Mouse (Mus musculus) lung, postnatal 14 days (tissue): ENCODE results near the gene Ank2.

ENCODE experiments used
- DNase-seq: peaks from one replicate; pipeline ENCODE4 v3.0.0; 2021

Ank2 gene

GRCm38 (mm10) chr3:127012525-127012924 lies 486.6 kb downstream of the Ank2 start:
- peak; percentile 43 for DNase-seq

DNA sequence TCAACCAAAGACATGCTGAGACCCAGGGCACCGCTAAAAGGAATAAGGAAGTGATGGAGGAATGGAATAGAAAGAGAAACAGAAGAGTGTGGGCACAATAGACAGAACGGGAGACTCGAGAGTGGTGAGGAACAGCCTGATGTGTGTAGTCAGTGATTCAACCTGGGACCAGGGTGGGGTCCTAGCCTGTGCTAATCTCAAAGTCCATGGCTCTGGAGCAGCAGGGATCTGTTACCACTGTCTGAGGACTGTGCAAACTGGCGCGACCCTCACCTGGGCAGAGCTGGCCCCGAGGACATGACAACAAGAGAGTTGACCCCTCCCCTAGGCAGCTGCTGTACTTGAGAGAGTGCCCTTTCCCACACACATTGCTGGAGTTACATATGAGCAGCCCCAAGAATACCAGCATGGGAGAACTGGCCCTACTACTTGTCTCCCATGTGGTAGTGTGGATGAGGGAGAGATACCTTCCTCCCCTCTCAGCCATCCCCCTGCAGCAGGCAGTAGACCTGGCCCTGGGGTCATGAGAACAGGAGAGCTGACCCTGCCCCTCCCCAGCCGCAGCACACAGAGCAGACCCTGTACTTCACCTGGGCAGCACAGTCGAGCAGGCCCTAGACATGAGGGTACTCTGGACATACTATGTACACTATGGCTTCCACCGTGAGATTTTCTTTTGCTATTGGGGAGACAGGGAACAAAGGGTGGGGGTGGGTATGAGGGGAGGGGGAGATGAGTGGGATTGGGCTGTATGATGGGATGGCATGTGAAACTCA lies 493.1 kb downstream of the Ank2 start:
- DNase-seq = no peak

- DNase-seq = no peak
These were observed 494.1 kb downstream of the Ank2 start for GRCm38 (mm10) chr3:127004860-127005633.

DNA sequence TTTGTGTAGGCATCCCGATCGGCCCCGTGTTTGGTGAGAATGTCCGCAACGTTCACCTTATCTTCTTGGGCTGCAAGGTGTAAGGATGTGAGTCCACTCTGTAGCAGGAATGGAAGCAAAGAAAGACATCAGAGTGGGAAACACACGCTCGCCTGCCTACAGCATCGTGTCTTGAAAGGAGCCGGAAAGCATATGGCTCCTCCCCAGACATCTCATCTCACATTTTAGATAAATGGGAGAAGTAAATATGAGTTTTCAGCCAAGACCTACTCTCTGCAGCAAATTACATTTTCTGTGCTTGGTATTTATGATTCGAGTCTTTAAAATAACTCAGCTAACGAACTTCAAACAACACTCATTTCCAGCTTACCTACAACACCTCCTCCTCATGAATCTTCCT lies 495.2 kb downstream of the Ank2 start:
- DNase-seq = no peak

DNA sequence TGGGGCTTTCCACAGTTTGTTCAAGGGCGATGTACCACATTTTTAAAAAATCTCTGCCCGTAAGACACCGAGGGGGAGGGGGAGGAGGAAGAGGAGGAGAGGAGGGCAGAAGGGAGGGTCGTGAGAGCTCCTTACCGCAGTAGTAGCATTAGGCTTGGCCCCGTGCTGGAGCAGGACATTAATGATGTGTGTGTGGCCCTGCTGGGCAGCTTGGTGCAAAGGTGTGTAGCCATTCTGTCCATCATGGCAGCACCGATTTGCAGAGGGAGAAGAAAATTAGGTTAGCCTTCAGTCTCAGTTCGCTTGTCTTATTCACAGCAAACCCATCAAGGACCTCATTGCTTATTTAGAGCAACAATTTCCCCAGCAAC lies 500.4 kb downstream of the Ank2 start:
- no peak for DNase-seq

DNA sequence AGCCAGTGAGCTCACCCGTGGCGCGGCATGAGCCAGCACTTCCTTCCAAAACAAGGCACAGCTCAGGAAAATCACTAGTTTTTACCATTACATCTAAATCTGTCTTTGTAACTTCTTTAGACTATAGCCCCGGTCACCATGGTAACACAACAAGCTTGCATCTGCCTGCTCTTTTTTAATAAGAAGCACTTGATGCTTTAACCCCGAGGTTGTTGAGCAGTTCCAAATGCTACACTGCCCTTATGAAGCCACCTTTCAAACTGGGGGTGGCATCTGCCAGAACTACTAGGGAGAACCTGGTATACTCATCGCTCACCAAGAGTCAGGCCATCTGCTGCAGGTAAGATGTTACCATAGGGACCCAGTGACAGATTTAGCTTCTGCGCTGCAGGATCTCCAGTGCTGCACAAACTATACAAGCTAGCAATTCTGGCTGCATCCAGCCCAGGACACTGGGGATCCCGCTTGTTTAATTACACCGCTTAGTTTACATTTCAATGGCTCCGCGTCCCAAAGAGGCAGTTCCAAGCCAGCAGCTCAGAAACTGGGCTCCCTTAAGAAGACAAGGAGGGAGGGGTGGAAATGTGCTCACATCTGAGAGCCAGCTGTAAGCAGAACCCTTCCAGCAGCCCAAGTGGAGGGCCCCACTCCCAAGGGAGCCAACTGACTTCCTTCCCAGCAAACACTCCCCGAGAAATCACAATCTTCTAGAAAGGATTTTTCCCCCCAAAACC lies 501.0 kb downstream of the Ank2 start:
- DNase-seq = peak; percentile 21

DNA sequence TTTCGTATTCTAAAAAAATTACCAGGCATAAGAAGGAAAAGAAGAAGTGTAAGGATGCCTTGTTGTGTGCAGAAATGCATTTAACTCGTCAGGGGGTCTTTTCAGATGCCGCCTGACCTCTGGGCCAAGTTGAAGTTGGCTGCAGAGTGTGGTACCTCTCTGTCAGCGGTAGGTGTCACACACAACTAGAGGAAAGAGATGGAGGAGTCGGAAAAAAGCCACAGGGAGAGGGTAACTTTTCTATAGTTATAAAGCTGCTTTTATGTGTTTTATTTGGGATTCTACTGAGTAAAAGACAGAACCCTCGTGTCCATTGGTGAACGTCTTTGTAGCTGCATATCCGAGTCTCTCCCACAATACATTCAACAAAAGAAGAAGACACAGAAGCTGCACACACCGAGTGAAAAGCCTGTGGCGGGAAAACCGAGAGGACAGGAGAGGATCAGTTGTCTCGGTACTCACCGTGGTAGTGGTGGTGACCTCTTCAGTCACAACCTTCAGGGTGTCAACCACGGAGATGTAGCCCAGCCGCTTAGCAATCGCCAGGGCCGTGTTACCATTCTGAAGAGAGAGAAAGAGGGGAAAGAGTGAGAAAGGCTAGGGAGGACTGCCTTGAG lies 501.7 kb downstream of the Ank2 start:
- no peak for DNase-seq

DNA sequence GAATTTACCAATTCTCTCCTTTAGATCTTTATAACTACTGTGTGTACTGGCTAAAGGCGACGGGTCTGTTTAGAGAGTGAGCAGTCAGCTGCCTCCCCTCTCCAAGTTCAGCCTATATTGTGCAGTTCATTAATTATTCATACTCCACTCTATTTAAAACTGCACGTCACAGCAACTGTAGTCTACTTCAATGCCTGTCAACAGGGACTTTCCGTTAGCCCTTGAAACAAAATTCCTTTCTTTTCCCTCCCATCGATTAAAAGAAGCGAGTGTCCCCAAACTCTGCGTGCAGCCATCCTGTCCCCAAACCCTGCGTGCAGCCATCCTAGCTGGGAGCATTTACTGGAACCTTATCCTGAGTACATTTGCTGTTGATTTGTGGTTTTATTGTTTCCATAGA lies 502.4 kb downstream of the Ank2 start:
- DNase-seq = no peak

DNA sequence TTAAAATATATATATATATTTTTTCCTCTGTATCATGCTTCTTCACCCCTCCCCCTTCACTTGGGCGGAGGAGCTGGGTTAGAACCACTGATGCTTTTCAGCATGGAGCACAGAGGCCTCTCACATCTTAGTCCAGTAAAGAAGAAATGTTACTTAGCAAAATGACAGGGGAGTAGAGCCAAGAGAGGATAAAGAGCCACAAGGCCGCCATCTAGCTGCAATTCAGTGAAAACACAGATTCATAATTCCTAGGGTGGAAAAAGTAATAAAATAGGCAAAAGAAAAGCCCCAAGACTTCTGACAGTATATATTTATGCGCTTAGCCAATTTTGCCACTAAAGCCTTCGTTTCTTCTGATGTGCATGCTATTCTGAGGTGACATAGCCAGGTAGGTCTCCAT lies 503.2 kb downstream of the Ank2 start:
- no peak for DNase-seq

- no peak for DNase-seq
These were observed 505.0 kb downstream of the Ank2 start for GRCm38 (mm10) chr3:126994149-126994548.

GRCm38 (mm10) chr3:126989936-126990335 lies 509.2 kb downstream of the Ank2 start:
- no peak for DNase-seq

DNA sequence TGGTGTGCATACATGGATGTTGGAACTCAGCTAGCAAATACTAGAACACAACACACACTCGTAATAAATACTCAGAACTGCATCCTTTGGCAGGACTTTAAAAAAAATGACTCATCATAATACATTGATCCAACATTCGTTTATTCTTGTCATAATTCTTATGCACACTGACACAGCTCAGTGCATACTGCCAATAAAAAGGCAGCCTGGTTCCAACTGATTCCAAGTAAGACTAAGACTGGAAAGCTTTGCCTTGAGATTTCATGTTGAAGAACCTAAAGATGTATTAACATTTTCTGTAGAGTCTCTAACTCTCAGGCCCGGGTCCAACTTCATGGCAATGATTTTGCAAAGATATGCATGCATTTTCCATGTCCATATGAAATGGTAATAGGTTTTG lies 512.5 kb downstream of the Ank2 start:
- no peak for DNase-seq

DNA sequence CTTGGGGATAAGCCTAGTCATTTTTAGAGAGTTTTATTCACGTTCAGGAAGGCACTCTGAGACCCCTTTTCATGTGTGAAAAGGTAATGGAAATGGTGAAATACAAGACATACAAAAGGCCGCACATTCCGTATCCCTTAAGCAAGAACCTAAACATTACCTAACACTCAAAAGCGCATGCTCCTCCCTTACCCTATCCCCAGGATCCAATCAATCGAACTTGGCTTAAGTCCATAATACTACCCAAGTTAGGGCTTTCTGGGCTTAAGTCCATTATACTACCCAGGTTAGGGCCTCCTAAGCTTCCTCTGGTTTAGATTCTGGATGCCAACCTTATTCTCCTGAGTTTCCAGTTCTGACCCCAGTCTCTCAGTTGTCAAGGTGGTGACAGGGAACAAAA lies 516.3 kb downstream of the Ank2 start:
- no peak for DNase-seq

DNA sequence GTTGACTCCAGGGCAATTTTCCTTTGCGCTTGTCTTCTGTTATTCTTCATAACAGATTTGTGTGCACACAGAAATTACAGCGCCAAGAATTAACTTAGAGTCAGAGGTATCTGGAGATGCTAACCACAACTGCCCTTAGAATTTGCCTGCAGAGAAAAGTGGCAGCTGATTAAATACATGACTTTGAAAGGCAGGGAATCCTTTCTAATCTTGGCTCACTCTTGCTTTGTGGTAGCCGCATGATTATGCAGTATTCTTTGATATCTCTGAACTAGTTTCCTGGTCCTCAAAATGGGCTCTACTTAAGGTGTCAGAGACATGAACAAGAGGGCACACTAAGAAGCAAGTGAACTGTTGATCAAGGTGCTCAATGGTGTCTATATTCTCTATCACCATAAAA lies 518.0 kb downstream of the Ank2 start:
- DNase-seq = no peak

GRCm38 (mm10) chr3:126979635-126980034 lies 519.5 kb downstream of the Ank2 start:
- no peak for DNase-seq

GRCm38 (mm10) chr3:126978768-126979410 lies 520.3 kb downstream of the Ank2 start:
- peak; percentile 73 for DNase-seq

DNA sequence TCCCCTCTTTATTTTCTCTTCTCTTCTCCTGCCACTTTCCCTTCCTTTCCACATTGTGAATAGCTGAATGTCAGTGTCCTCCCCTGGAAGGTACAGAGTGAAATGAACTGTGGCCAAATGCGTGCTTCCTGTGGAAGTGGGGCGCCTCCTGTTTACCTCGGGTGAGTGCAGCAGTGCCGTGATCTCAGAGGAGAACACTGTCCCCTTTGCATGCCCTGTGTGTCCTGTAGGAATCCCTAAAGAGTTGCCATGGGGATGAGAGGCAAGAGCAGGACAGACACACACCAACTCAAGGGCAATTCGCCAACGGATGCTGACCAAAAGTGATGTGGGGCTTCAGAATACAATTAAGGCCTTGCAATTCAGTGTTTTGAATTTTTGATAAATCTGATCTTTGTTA lies 521.8 kb downstream of the Ank2 start:
- DNase-seq = no peak

DNA sequence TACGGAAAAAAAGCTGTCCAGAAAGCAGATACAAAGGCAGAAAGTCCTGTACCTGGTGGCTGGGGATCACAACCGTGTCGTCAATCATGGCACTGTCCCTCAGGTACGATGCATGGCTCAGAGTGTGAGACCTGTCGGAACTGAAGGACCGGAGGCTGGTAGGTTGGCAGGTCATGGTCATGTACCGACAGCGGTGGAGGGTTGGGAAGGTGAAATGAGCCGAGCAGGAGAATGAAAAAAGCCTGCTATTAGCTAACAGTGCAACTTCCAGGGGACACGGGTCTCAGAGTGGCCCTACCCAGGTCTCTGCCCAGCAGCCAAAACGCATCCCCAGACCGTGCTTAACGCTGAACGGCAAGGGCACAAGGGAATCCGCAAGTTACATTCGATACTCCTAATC lies 522.4 kb downstream of the Ank2 start:
- DNase-seq = no peak

DNA sequence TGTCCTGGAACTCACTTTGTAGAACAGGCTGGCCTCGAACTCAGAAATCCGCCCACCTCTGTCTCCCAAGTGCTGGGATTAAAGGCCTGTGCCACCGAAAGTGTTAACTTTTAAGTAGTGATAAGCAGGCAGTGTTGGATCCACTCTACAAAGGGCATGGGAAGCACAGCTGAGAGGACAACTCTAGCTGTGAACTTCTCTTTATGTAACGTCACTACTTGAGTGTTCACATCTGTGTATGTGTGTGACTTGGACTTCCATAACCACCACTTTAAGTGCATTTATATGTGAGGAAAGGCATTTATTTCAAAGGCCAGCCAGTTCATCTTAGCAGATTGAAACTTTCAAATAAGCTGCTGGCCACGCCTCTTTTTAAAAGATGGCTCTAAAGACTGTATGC lies 523.7 kb downstream of the Ank2 start:
- DNase-seq = no peak

- no peak for DNase-seq
These were observed 525.6 kb downstream of the Ank2 start for GRCm38 (mm10) chr3:126973551-126973950.

GRCm38 (mm10) chr3:126971531-126971930 lies 527.6 kb downstream of the Ank2 start:
- DNase-seq = no peak

GRCm38 (mm10) chr3:126968721-126969120 lies 530.4 kb downstream of the Ank2 start:
- no peak for DNase-seq

- DNase-seq = no peak
These were observed 533.4 kb downstream of the Ank2 start for GRCm38 (mm10) chr3:126965767-126966166.
